Mouse (Mus musculus) limb, embryonic 15.5 days (tissue): ENCODE data around the gene Gm11273. TPM values are rescaled to one million over a fixed set of nuclear protein-coding genes. Genes with fewer than 3 reads are reported as not detected.
"Not testable (repeated sequence)": the region's sequence is repeated elsewhere in the genome, so short reads cannot be mapped to it uniquely, and the experiment has no call there.

ENCODE experiments used
- ATAC-seq: fragments of 200-750 bp; cut with Nextera tagmentation; 2 replicates; pipeline ENCODE4 v1.8.0; 2017; ENCODE audit warnings: low read depth, moderate TSS enrichment; ENCODE audit not compliant: insufficient number of reproducible peaks, low FRiP score, low TSS enrichment
- H3K27ac ChIP-seq: fragments of 300-500 bp; sonication (generic); 2 replicates; pipeline ENCODE4 v1.5.1; 2015; ENCODE audit warnings: moderate library complexity, mild to moderate bottlenecking, inconsistent platforms
- H3K27me3 ChIP-seq: fragments of 300-500 bp; sonication (generic); 2 replicates; pipeline ENCODE4 v1.6.1; 2015; ENCODE audit warnings: inconsistent platforms
- H3K36me3 ChIP-seq: fragments of 300-500 bp; sonication (generic); 2 replicates; pipeline ENCODE4 v1.6.1; 2015; ENCODE audit warnings: inconsistent platforms
- H3K4me1 ChIP-seq: fragments of 300-500 bp; sonication (generic); 2 replicates; pipeline ENCODE4 v1.6.1; 2015; ENCODE audit warnings: inconsistent platforms
- H3K4me2 ChIP-seq: fragments of 300-500 bp; sonication (generic); 2 replicates; pipeline ENCODE4 v1.6.1; 2015; ENCODE audit warnings: mild to moderate bottlenecking, inconsistent platforms
- H3K4me3 ChIP-seq: fragments of 300-500 bp; sonication (generic); 2 replicates; pipeline ENCODE4 v1.5.1; 2015; ENCODE audit warnings: mild to moderate bottlenecking, inconsistent platforms
- H3K9ac ChIP-seq: fragments of 300-500 bp; sonication (generic); 2 replicates; pipeline ENCODE4 v1.6.1; 2015; ENCODE audit warnings: inconsistent platforms
- H3K9me3 ChIP-seq: fragments of 300-500 bp; sonication (generic); 2 replicates; pipeline ENCODE4 v1.6.1; 2016; ENCODE audit warnings: inconsistent platforms
- WGBS: fragments of 180-500 bp; shearing (Covaris S2); methylation state at CpG from one replicate; pipeline ENCODE4 v1.1.7; 2015; 5-methylcytosine and 5-hydroxymethylcytosine counted together
- polyA plus RNA-seq: library from polyadenylated mRNA; unstranded; fragments of >200 nt; fragmentation: Nextera tagmentation; extraction: Ambion mirVana; gene quantifications from 2 replicates; pipeline ENCODE4 v1.2.1, GENCODE M21; 2015

Gene Gm11273
- polyA plus RNA-seq, 1 experiment from 2014 or later = 5.2 TPM

DNA sequence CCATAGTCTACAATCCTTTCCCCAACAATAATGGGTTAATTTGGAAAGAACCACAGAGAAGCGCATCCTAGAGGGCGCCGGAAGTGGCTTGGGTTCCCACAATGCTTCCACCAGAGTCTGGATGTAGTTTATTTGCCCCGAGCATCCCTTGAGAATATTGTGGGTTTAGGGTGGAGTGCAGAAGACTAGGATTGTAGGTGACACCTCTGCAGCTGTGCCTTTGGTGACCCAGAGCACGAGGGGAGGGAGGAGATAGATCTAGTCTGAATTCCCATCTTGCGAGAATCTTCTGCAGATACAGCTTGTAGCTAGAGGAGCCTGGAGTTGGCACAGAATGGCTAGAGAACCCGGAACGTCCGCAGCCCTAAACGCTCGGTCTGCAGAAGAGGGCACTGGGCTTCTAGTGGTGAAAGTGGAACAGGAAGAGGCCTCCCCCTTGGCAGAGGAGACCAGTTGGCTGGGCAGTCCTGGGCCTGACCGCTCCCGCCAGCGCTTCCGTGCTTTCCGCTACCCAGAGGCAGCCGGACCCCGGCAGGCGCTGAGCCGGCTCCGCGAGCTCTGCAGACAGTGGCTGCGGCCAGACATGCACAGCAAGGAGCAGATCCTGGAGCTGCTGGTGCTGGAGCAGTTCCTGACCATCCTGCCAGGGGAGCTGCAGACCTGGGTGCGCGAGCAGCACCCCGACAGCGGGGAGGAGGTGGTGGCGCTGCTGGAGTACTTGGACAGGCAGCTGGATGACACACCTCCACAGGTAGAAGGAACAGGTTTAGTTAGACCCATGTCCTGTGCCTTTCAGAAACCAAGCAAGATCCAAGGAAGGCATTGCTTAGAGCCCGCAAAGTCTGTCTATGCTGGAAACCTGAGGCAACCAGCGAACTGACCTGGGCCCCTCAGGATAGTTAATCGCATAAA lies 22.2 kb downstream of the Gm11273 start, which contains the start of the genes Zkscan4 and Gm10065:
TSS of gene Zkscan4 (plus strand) at position 149 of the 912 bp plus-strand sequence.
TSS of gene Gm10065 (minus strand) at position 683 of the 912 bp plus-strand sequence.
- Histone ChIP-seq H3K4me3 (peak within 1 kb of the TSS; percentile 53), H3K4me2 (peak within 1 kb of the TSS; percentile 69), H3K9ac (peak within 1 kb of the TSS; percentile 50), H3K27ac (peak within 1 kb of the TSS; percentile 80)
- not testable (repeated sequence) for H3K9me3 ChIP-seq, H3K27me3 ChIP-seq, H3K36me3 ChIP-seq, H3K4me1 ChIP-seq
- WGBS = 2% methylated on average over 30 of the region's 31 CpGs
- ATAC-seq = peak; percentile 68

DNA sequence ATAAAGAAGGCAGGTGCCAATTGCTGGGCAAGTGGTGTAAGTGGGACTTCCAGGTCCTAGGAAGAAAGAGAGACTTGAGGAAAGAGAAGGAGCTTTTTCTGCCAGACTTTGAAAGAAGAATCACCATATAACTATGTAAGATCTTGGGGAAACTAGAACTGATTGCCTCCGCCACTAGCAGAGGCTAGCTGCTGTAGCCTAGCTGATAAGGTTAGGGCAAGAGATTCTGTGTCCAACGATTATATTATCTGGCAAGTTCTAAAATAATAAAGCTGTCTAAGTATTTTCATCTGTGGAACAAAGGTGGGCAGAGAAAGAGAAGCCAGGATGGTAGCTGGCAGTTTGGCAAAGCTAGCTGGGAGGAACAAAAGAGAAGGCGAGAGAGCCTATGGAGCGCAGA lies 28.8 kb downstream of the Gm11273 start:
- no peak overlapping the region for H3K4me3 ChIP-seq
- WGBS = 39% methylated on average over 4 of the region's 4 CpGs
- no peak overlapping the region for H3K27ac ChIP-seq
- H3K27me3 ChIP-seq = no peaks in the 10 kb centered on the region
- H3K9ac ChIP-seq = no peak overlapping the region
- no peak overlapping the region for H3K4me2 ChIP-seq
- H3K4me1 ChIP-seq = peaks cover 4% of the 10 kb centered on the region
- no peaks in the 10 kb centered on the region for H3K36me3 ChIP-seq
- ATAC-seq = no peak
- H3K9me3 ChIP-seq = no peaks in the 10 kb centered on the region

DNA sequence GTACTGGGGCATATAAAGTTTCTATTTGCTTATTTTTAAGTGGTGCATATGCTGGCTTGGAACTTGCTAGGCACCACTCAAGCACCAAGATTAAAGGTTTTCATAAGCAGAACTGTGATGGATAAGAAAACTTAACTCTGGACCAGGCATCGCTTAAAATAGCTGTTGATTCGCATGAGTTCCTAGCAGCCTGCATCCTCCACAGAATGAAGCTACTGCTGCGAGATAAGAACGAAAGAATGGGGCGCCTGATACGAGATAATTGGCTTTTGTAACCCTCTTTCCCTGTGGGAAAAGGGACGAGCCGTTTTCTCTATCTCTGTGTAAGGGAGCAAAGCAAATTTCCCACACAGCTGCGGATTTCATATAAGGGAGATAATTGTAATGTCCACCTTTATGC lies 32.1 kb downstream of the Gm11273 start:
- H3K4me3 ChIP-seq = no peak overlapping the region
- no peak for ATAC-seq
- H3K36me3 ChIP-seq = no peaks in the 10 kb centered on the region
- H3K9ac ChIP-seq = no peak overlapping the region
- H3K4me2 ChIP-seq = peak overlapping the region; percentile 81
- H3K27me3 ChIP-seq = no peaks in the 10 kb centered on the region
- no peak overlapping the region for H3K27ac ChIP-seq
- H3K4me1 ChIP-seq = peaks cover 4% of the 10 kb centered on the region
- H3K9me3 ChIP-seq = no peaks in the 10 kb centered on the region
- WGBS = 41% methylated on average over 9 of the region's 9 CpGs

DNA sequence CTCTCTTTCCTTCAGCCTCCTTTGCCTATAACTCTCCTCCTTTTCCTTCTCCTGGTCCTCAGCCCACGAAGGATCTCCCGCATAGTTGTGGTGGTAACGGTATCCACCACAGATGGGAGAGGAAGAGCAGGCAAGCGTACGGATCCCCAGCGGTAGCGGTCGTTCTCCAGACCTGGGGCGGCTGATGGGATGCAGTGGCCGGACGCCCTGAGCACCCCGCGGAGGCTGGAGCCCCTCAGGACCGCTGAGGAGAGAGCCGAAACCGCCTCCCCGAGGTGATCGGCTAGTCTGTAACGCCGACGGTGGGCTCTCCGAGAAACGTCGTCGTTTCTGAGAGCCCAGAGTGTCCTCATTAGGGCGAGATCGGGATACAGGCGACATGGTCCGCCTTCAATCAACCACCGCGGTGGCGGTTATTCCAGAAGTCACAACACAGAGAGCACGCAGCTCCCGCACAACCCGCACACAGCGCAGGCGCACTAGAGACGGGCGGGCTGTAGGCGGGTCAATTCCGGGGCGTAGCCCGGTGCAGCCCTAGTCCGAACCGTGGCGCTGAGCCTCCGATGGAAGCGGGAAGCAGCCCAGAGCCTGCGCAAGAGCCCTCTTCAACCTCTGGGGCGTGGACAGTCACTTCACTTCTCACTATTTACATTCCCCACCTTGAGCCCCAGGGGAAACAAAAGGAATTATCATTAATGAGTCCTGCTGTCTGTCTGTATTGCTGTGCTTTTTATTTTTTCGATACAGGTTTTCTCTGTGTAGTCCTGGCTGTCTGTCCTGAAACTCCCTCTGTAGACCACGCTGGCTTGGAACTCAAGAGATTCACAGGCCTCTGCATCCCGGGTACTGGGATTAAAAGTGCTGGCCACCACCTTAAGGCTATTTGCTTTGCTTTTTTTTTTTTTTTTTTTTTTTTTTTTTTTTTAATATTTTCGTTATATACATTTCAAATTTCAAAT lies 32.9 kb downstream of the Gm11273 start, which contains the start of gene Nkapl:
TSS of gene Nkapl (minus strand) at position 449 of the 959 bp plus-strand sequence.
- peaks cover 4% of the 10 kb centered on the region for H3K4me1 ChIP-seq
- H3K36me3 ChIP-seq = no peaks in the 10 kb centered on the region
- peak within 1 kb of the TSS; percentile 4; the same call in 1 of the 2 replicates for H3K27ac ChIP-seq
- H3K9ac ChIP-seq = peak within 1 kb of the TSS; percentile 39; the same call in 1 of the 2 replicates
- H3K27me3 ChIP-seq = no peaks in the 10 kb centered on the region
- under 1% methylated on average over 54 of the region's 54 CpGs for WGBS
- H3K4me3 ChIP-seq = peak within 1 kb of the TSS; percentile 50
- H3K9me3 ChIP-seq = no peaks in the 10 kb centered on the region
- H3K4me2 ChIP-seq = peak within 1 kb of the TSS; percentile 81
- peak; percentile 91 for ATAC-seq

DNA sequence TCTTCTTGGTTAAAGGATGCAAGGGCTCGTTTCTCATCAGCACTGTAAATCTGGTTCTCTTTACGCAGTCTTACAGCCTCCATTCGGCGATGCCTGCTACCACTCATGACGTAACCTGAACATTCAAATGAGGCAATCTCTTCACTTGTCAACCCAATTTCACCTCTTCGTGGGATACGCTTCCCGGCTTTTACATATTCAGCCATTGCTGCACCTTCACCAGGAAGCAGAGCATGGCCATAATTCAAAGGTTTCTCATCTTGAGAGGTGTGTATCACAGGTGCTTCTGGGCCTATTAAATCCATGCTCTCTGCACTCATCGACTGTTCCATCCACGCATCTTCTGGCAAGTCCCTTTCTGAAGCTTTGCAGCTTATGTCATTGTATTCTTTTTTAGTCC lies 33.9 kb downstream of the Gm11273 start:
- Histone ChIP-seq H3K36me3 (no peaks in the 10 kb centered on the region), H3K4me2 (no peak overlapping the region), H3K9me3 (no peaks in the 10 kb centered on the region), H3K9ac (no peak overlapping the region), H3K27ac (no peak overlapping the region), H3K27me3 (no peaks in the 10 kb centered on the region), H3K4me3 (no peak overlapping the region), H3K4me1 (peaks cover 4% of the 10 kb centered on the region)
- no peak for ATAC-seq
- WGBS = 85% methylated on average over 10 of the region's 10 CpGs

DNA sequence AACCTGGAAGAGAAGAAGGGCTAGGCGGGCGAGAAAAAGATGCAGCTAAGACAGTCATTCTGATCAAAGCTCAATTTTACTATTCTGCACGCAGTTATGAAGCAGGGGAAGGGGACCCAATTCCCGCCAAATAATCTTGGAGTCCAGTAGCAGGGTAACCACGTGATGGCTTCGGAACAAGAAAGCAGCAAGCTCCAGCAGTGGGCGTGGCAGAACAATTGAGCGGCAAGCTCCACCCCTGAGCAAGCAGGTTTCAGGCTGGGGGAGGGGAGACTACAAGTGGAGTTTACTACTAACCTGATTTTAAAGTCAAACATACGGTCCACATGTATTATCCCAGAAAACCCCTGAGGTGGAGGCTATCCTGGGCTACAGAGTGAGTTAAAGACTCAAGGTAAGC lies 38.7 kb downstream of the Gm11273 start:
- WGBS = 47% methylated on average over 9 of the region's 9 CpGs
- H3K27ac ChIP-seq, H3K36me3 ChIP-seq, ATAC-seq, H3K9ac ChIP-seq, H3K4me1 ChIP-seq, H3K9me3 ChIP-seq, H3K27me3 ChIP-seq, H3K4me3 ChIP-seq, H3K4me2 ChIP-seq: not testable (repeated sequence)

DNA sequence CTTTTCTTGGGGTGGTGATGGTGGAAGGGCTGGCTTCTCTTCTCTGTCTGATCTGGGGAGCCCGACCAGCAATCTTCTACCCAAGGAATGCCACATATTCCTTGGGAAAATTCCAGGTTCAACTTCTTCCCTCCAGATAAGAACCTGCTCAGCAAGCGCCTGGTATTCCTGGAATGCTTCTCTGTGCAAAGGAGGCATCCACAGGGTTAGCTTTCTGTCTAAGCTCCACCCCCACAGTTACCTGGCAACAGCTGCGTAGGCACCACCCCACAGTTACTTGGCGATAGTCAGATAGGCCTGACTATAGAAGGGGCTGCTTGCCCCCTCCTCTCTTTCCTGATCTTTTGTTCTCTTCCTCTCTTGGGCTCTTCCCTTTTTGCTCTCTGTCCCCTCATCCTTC lies 44.9 kb downstream of the Gm11273 start:
- no peak overlapping the region for H3K4me2 ChIP-seq
- ATAC-seq = no peak
- no peak overlapping the region for H3K27ac ChIP-seq
- H3K4me3 ChIP-seq = no peak overlapping the region
- H3K27me3 ChIP-seq = 0 out of 2 replicates have a peak, but pooled peaks cover 3% of the 10 kb centered on the region
- 0 out of 2 replicates have a peak, but pooled peaks cover 4% of the 10 kb centered on the region for H3K36me3 ChIP-seq
- no peaks in the 10 kb centered on the region for H3K9me3 ChIP-seq
- peaks cover 10% of the 10 kb centered on the region for H3K4me1 ChIP-seq
- no peak overlapping the region for H3K9ac ChIP-seq
- WGBS = 12% methylated on average over 4 of the region's 4 CpGs

DNA sequence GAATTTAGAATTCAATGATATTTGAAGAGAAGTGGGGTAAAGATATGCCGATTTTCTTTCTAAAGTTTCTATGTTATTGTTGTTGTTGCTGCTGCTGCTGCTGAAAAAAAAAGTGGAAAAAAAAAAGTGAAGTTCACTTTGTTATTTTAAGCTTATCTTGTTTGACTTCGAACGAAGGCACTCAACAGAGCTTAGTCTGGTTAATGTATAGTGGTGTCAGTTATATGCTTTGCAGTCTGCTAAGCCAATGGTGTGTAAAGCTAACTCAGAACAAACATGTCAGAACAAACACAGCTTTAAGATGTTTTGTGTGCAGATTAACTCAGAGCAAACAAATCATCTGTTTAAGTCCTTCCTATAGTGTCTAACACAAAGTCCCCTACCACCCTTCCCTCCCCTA lies 47.1 kb downstream of the Gm11273 start:
- no peak overlapping the region for H3K27ac ChIP-seq
- H3K4me1 ChIP-seq = peaks cover 10% of the 10 kb centered on the region
- 94% methylated on average over 3 of the region's 3 CpGs for WGBS
- H3K4me3 ChIP-seq = no peak overlapping the region
- H3K27me3 ChIP-seq = 0 out of 2 replicates have a peak, but pooled peaks cover 3% of the 10 kb centered on the region
- no peaks in the 10 kb centered on the region for H3K9me3 ChIP-seq
- no peak overlapping the region for H3K9ac ChIP-seq
- H3K36me3 ChIP-seq = peaks cover 6% of the 10 kb centered on the region; the same call in 1 of the 2 replicates
- no peak overlapping the region for H3K4me2 ChIP-seq
- ATAC-seq = no peak

DNA sequence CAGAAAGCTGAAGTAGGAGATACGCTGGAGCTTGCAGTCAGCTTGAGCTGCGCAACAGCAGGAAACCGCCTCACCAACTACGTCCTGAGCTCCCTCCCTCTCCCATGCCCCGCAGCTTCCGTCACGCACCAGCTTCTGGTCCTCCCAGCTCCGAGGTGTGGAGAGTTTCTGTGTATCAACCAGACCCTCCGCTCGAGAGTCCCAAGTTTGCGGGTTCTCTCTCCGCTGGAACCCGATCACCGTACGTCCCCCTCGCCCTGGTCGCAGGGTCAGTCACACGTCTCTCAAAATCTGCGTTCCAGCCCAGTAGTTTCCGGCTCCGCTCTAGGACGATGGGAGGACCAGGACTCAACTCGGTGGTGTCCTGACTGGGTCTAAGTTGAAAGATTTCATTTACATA lies 47.8 kb downstream of the Gm11273 start, which contains the start of gene Zscan26:
TSS of gene Zscan26 (minus strand) at position 282 of the 400 bp plus-strand sequence.
- peak within 1 kb of the TSS; percentile 50 for H3K4me2 ChIP-seq
- H3K4me3 ChIP-seq = peak within 1 kb of the TSS; percentile 72
- H3K27ac ChIP-seq = peak within 1 kb of the TSS; percentile 79
- peak; percentile 79; the same call in 1 of the 2 replicates for ATAC-seq
- peak within 1 kb of the TSS; percentile 57; the same call in 1 of the 2 replicates for H3K9ac ChIP-seq
- peaks cover 10% of the 10 kb centered on the region for H3K4me1 ChIP-seq
- under 1% methylated on average over 23 of the region's 23 CpGs for whole genome bisulfite sequencing
- H3K9me3 ChIP-seq = no peaks in the 10 kb centered on the region
- peaks cover 13% of the 10 kb centered on the region for H3K36me3 ChIP-seq
- H3K27me3 ChIP-seq = 0 out of 2 replicates have a peak, but pooled peaks cover 3% of the 10 kb centered on the region

DNA sequence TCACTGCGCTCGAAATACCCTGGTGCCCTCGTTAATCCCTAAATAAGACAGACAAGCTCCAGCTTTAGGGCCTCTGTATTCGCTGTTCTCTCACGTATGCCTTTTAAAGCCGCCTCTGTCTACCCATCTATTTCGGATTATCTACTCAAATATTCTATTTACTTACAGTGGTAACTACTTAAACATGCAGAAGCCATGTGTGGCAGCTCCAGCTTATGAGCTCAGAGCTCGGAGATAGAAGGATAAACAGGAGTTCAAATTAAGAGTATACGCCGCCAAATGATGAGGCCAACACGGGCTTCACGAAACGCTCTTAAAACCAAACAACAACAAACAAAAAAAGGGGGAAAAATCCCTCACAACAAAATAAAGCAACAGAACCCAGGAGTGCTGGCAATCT lies 48.2 kb downstream of the Gm11273 start:
- ATAC-seq = no peak
- 0 out of 2 replicates have a peak, but pooled peaks cover 3% of the 10 kb centered on the region for H3K27me3 ChIP-seq
- H3K4me1 ChIP-seq = peaks cover 10% of the 10 kb centered on the region
- H3K4me2 ChIP-seq = peak overlapping the region; percentile 50
- peak overlapping the region; percentile 57; the same call in 1 of the 2 replicates for H3K9ac ChIP-seq
- 4% methylated on average over 13 of the region's 13 CpGs for WGBS
- H3K9me3 ChIP-seq = no peaks in the 10 kb centered on the region
- peak overlapping the region; percentile 79 for H3K27ac ChIP-seq
- H3K4me3 ChIP-seq = peak overlapping the region; percentile 72
- H3K36me3 ChIP-seq = peaks cover 17% of the 10 kb centered on the region
